Mouse (Mus musculus) frontal cortex, postnatal 36 days (tissue): ENCODE results near the gene Magt1.
"Not testable (repeated sequence)": the region's sequence is repeated elsewhere in the genome, so short reads cannot be mapped to it uniquely, and the experiment has no call there.

Experiments used
- DNase-seq, 2 experiments: peaks; one replicate each; pipeline ENCODE4 v3.0.0; 2022; ENCODE audit warnings: low spot score in 2 of 2

Gene Magt1

DNA sequence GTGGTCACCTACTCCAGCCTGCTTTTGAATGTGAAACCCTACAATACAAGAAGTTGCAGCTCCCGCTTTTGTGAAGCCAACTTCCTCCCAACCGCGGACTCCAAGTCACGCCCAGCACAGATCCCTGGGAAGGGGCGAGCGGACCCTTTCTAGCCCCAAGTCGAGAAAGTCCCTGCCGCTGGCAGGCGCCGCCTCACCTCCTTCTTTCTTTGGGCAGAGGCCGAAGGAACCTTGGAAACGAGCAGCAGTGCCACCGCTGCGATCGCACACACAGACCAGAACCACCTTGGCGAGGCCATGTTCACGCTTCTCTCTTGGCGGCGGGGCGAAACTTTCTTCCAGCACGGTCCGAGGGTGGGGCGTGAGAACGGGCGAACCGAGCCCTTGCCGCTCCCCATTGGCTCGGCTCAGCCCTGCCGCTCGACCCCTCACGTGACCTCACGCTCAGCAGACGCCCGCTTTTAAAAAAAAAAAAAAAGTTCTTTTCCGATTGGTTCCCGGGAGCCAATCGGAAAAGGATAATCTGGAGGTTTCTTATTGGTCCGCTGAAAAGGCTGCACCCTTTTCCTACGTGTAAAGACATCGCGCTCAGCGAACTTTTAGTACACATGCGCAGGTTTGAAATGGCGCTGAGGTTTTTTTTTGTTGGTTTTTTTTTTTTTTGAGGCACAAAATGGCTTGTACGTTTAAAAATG lies at the start of gene Magt1:
Gene Magt1 (minus strand): TSS at position 442 of the 695 bp plus-strand sequence.
- peak; percentile 72 to 79 for DNase-seq

DNA sequence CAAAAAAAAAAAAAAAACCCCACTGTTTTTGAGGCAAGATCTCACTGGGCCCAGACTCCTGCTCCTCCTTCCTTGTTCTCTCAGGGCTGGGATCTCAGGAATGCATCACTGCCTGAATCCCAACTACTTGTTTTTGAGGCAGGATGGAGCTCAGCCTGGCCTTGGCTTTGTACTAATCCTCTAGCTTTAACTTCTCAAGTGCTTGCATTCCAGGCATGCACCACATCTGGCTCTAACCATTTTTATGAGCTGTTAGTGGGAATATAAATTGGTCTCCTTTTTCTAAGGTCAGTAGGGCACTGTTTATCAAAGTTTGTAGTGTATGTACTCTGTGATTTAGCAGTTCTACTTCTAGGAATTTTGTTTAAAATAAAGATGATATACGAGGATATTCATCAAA lies 36.5 kb upstream of the Magt1 start:
- DNase-seq, result no peak

DNA sequence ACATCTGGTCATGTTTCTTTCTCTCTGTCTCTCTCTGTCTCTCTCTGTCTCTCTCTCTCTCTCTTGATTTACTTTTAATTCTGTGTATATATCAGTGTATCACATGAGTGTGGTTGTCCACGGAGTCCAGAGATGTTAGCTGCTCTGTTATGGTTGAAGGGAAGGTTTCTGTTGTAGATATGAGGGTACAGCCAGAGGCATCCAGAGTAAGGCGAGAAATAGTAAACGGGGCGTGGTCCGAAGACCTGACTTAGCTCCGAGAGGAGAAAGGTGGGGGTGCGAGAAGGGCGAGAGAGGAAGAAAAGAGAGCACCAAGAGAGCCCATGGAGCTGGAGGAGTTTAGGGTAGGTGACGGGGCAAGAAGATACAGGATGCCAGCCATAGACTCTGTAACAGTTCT lies 34.2 kb upstream of the Magt1 start:
- DNase-seq, result no peak

GRCm38 (mm10) chrX:106045455-106045854 lies 33.7 kb upstream of the Magt1 start:
- no peak for DNase-seq

DNA sequence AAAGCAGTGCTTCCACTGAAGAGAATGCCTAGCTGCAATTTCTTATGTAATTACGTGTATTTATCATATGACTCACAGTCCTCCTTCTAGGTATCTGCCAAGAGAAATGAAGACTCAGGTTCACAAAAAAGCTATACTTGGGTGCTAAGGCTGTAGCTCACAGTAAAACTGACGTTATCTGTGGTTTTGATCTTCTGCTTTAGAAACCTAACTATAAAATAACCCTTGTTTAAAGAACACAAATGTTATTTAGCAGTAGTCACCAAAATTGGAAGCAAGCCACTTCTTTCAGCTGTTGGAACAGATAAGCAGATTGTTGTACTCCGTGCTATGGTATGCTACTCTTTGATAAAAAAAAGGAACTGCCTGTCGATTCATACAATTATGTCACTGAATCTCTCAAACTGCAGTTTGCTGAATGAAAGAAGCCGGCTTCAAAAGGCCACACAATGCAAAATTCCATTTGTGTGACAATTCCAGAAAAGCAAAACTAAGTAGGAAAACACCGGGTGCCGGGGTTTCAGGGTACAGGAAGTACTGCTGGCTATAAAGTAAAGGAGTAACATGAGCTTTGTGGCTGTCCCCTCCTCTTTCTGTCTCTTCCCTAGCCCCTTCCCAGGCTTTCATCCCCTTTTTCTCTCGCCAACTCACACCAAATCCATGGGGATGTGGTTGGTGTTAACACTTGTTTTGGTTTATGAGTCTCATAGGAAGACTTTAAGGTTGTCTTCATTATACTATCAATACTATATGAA lies 32.3 kb upstream of the Magt1 start:
- DNase-seq, result peak in 1 of 2 experiments; percentile 14

DNA sequence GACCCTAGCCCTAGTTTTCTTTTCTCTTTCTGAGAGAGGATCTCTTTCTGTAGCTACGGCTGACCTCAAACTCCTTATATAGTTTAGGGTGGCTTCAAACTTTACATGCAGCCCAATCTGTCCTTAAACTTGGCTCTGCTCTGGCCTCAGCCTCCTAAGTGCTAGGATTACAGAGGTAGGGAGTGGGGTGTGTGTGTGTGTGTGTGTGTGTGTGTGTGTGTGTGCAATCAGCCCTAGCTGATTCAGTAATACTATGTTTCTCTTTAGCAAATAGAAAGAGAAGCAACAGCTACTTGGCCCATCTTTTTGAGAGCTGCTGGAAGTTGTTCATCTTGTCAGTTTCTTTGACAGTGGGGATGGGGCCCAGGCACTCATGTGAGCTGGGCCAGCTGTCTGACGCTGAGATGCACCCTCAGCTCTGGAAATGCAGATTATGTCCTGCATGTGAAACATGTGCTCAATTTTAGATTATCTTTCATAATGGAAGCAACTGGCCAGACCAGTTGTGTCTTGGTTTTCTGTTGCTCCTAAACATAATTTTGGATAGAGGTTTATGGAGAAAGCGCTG lies 25.6 kb upstream of the Magt1 start:
- no peak for DNase-seq

DNA sequence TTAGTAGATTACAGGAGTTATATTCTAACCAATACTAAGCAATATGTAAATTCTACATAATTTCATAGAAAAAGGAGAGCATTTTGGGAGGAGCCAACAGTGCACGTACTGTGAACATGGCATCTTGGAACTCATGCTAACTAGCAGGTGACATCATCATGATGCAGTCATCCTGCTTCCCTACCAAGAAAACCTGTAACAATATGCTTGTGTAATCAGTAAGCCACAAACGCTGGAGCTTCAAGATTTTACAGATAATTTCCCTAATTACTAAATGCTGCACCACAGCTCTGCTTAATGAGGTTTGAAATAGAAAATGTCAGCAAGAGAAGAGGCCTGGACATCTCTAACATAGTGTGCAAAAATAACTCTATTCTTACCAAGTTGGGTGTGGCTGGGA lies 24.0 kb upstream of the Magt1 start:
- no peak for DNase-seq

DNA sequence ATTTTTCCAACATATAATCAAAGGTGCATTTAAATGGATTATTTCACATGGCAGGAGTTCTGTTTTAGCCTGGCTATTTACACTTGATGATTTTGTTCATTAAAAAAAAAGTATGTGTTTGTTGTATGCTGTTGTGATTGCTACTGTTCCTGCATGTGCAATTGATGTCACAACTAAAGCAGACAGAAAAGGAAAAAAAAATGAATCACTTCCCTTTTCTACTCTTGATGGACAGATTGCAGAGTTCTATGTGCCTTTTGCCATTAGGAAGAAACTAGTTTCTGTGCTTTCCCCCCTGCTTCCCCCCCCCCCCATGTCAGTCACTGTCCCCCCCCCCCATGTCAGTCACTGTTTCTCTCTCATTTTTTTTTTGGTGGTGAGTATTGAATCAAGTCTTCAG lies 19.4 kb upstream of the Magt1 start:
- DNase-seq, result no peak

DNA sequence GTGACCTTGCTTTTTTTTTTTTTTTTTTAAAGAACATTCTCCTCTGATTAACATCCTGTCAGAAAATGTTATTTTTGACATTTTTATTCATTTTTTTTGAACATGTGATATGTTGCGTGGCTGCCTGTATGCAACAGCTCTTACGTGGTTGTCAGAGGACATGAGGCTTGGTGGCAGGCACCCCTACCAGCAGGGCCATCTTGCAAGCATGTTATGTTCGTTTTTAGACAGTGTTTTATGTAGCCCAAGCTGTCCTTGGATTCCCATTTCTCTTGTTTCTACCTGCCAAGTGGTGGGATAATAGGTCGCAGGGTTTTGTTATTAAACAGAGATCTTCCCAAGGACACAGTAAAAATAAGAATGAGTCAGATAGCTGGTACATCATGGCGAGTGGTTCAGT lies 18.5 kb upstream of the Magt1 start:
- DNase-seq, result no peak

GRCm38 (mm10) chrX:106027343-106027674 lies 15.6 kb upstream of the Magt1 start:
- DNase-seq, result no peak

DNA sequence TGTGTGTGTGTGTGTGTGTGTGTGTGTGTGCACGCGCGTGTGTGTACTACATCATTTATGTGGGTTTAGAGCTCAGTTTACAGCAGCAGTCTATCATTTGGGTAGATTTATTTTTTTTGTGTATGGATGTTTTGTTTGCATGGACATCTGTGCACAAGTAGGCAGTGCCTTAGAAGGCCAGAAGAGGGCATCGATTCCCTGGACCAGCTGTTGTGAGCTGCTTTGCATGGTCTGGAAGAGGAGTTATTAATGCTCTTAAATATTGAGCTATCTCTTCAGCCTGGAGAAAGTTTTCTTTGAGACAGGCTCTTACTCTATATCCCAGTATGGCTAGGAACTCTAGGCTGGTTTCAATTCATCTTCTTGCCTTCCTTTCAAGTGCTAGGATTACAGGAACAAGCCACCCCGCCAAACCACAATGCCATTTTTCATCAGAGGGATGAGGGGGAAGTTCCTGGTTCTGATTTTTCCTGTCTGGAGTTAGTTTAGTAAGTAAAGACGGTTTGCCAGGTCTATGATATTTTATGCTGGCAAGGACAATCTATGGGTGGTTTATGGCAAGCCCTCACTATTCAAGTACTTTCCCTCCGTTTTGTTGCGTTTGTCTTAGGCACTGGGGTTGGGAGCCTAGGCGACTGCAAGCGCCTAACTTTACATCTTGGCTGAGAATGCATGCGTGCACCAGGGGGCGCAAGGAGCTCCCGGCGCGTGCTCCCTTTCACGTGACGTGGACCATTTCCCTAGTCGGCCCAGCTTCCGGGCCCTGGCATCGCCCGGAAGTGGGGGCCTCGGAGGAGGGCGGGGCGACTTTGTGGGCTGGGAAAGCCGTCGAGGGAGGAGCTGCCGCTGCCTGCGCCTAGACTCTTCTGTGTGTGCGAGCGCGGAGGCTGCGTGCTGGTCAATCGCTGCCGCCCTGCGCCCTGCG lies 15.0 kb upstream of the Magt1 start, which contains the start of gene Atp7a:
Gene Atp7a (plus strand): TSS at position 859 of the 925 bp plus-strand sequence.
- DNase-seq, result peak; percentile 81 to 92

GRCm38 (mm10) chrX:106017516-106017915 lies 5.8 kb upstream of the Magt1 start:
- no peak for DNase-seq

- DNase-seq, result no peak
Measured at GRCm38 (mm10) chrX:106017102-106017501, 5.4 kb upstream of the Magt1 start.

DNA sequence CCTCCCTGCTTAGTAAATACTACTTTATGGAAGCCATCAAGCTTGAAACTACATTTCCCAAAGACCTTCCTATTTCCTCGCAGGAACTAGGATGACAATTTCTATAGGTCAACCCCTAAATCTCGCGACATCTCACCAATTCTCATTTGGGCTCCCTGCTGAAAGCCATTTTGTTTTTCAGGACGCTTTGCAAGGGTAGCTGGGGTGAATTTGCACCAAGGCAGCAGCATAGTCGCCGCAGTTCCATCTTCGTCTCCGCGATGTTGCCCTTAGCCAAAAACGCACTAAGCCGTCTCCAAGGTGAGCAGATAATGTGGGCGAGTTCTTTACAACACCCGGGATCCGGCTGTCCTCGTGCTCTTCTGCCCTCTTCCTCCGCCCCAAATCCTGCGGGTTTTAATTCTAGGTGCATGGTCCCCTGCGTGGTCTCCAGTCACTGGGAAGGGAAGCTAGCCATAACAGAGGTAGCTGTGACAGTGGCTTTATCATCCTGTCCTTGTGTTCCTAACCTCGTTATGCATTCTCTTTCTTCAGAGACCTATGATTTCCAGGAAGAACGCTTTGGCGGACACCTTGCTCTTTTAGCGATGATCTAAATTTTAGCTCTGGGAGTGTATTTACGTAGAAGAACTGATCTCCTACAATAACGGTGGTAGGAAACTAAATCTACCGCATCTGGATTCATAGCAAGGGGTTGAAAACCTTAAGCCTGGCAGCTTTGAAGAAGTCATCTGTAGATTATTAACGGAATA lies 4.0 kb upstream of the Magt1 start, which contains the start of gene Cox7b:
Gene Cox7b (plus strand): TSS at position 130 of the 752 bp plus-strand sequence.
- peak; percentile 56 to 75 for DNase-seq

GRCm38 (mm10) chrX:106014741-106015377 lies 3.2 kb upstream of the Magt1 start:
- not testable (repeated sequence) for DNase-seq

DNA sequence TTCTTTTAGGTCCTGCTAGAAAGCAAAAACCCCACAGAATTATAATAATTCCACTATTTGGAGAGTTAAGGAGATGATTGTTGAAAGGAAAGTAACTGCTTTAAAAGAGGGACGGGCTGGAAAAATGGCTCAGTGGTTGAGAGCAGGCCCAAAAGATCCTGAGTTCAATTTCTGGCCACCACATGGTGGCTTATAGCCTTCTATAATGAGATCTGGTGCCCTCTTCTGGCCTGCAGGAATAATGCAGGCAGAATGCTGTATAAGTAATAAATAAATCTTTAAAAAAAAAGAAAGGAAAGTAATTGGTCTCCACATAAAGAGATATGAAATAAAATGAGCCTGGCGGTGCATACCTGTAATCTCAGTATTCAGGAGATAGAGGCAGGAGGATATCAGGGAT lies 1.5 kb upstream of the Magt1 start:
- peak in 1 of 2 experiments; percentile 47 for DNase-seq

- DNase-seq, result no peak
Measured at GRCm38 (mm10) chrX:106012559-106012958, 853 bp upstream of the Magt1 start.

DNA sequence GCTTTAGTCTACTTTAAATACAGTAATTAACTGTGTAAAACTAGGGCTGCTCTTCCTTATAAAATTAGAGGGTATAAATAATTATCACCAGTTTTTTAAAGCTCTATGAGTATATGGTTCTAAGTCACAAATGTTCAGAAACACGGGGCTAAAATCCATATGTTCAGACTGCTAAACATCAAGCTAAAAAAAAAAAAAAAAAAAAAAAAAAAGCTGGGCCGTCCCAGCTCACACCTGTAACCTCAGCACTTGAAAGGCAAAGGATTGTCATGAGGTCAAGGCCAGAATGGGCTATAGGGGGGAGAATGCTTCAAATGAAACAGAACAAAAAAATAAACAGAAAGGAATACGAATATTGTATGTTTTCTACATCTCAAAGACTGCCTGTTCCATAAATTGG lies 944 bp downstream of the Magt1 start:
- DNase-seq, result no peak

DNA sequence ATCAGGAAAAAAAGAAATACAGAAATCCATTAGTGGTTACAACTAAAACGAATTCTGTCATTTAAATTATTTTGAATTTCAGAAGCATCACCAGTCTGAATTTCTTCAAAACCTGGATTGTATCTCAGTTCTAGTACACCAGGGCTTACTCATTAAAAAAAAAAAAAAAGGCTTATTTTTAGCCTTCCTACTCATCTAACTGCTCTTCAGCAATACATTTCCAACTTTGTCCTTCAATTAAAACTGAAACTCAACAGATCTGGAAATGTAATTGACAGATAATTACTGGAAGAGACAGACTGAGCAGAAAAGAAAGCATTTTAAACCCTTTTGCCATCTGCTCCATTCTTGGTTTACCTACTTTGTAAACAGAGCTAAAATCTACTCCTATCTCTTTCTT lies 10.1 kb downstream of the Magt1 start:
- no peak for DNase-seq

DNA sequence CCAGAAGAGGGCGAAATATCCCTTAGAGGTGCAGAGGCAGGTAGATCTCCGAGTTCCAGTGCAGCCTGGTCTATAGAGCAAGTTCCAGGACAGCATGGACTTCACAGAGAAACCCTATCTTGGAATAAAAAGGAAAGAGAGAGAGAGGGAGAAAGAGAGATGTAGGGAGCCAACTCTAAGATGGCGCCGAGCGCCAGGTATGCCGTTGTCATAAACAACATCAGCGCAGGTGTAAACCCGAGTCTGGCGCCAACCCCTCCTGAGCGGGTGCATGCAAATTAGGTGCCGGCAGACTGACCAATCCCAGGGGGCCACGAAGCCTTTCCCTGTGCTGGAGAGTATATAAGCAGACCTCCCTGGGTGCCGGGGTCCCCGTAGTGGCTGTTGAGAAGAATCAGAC lies 54.6 kb downstream of the Magt1 start:
- not testable (repeated sequence) for DNase-seq

GRCm38 (mm10) chrX:105953999-105954398 lies 57.7 kb downstream of the Magt1 start:
- DNase-seq, result no peak
